Mouse (Mus musculus): Measurements from ENCODE around the gene Uxs1. TPM values are rescaled to one million over a fixed set of nuclear protein-coding genes. Genes with fewer than 3 reads are reported as not detected.

The Uxs1 gene
- 10 to 100 TPM; 11.9 to 12.6 TPM for total RNA-seq (2021)
- long read RNA-seq, experiment 1, full-length matches to known transcripts: 1 of 1 reads
- long read RNA-seq, experiment 1, partial matches to known transcripts: 0 of 1 reads
- long read RNA-seq, experiment 1, other reads (novel, unspliced or antisense): 0 of 1 reads
- long read RNA-seq, experiment 2, full-length matches to known transcripts: 2 of 4 reads
- long read RNA-seq, experiment 2, partial matches to known transcripts: 0 of 4 reads
- long read RNA-seq, experiment 2, other reads (novel, unspliced or antisense): 2 of 4 reads

DNA sequence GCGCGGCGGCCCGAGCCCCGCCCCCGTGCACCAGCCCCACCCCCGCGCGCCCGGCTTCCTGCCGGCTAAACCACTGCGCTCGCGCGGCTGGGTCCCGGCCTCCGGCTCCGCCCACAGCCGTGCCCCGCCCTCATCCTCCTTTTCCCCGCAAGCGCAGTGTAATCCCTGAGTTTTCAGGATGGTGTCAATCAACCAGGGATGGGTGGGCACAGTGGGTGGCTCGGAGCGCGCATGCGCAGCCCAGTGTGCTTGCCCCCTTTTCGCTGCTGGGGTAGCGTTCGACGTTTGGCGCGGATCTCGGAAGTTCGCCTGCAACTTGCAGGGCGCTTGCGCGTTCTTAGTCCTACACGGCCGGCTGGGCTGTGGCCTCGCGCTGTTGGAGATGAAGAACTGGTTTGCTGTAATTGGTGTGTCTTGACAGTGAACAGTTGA is at the start of gene Uxs1:
Gene Uxs1 (minus strand): TSS at position 38 of the 432 bp plus-strand sequence.
- DNase-seq: peak; percentile 99

DNA sequence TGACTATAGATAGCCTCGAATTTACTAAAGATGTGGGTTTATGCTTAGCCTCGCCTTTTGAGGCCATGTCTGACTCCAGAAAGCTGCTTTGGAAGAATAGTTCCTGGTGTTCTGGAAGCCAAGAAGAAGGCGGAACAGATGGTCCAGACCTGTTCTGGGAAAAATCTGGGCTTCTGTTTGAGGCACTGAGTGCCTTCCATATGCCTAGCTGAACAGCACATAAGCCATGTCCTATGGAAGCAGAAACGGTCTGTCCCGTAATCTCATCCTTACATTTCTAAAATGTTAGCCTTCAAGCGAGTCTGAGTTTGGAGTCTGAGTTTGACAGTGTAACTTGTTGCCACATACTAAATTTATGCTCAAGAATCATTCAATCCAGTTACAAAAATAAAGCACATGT is 49.6 kb upstream of the Uxs1 start:
- DNase-seq: no peak

- no peak for DNase-seq
Observed at GRCm38 (mm10) chr1:43871116-43871515, 43.5 kb upstream of the Uxs1 start.

- DNase-seq: no peak
Observed at GRCm38 (mm10) chr1:43868510-43868909, 40.9 kb upstream of the Uxs1 start.

DNA sequence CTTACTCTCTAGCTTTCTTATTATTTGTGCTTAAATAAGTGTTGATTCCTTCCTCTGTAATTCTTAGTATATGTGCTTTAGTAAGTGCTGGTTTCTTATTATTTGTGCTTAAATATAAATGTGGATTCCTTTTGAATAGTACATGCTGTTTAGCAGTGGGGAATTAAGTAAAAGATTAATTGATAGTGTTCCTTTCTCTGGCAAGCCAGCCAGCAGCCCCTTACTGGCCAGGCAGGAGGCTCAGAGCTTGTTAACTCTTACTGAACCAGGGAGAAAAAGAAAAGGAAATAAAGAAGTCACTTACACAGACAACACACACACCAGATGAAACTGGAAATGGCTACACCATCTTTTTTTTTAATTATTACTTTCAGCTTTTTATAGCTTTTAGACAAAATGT is 37.2 kb upstream of the Uxs1 start:
- DNase-seq: no peak

DNA sequence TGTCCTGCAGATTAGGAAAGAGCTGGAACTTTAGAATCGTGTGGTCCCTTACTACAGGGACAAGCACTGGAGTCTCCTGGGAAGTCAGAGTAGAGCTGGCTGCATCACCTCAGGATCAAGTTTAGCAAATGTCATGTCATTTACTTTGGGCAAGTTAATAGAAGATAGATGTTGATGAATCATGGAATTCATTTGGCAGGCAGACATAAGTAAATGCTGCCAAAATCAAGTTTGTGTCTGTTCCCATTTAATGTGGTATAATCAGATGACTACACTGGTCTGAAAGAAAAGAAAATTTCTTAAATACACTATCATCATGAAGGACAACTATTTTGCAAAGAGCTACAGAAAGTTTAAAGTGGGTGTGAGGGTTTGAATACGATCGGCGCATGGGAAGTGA is 35.0 kb upstream of the Uxs1 start:
- no peak for DNase-seq

- no peak for DNase-seq
Observed at GRCm38 (mm10) chr1:43858988-43859387, 31.4 kb upstream of the Uxs1 start.

GRCm38 (mm10) chr1:43857656-43858055 is 30.1 kb upstream of the Uxs1 start:
- no peak for DNase-seq

DNA sequence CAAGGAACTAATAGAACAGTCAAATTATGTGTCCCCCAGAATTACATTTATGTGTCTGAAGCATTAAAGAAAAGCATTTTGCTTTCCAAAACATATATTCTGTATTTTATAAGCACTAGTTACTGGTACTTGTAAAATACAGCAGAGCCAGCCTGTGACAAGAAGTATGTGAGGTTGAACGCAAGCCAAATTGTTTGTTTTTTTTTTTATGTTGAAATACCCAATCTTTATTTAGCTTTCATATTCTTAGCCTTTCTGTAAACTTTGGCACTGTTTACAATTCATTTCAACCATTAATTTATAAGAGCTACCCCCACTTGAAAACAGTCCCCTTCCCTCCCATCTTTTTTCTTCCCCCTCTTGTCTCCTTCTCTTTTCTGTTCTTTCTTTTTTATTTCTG is 28.0 kb upstream of the Uxs1 start:
- DNase-seq: no peak

DNA sequence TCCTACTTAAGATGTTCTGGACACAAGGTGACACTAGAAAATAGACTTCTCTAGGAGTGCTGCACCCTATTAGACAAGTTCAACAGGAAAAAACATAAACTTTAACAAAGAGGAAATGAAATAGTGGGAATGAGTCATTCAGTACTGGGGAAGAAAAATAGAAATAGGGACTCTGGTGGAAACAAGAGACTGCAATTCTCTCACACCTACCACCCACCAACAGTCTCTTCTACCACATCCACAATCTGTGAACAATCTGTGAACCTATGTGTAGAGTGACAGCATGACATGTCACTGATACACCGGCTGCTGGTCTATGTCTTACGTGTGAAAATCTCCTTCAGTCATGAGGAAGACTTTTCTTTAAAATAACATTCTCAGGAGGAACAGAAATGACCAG is 15.8 kb upstream of the Uxs1 start:
- no peak for DNase-seq

GRCm38 (mm10) chr1:43837236-43837635 is 9.6 kb upstream of the Uxs1 start:
- DNase-seq: no peak

GRCm38 (mm10) chr1:43830096-43830495 is 2.5 kb upstream of the Uxs1 start:
- no peak for DNase-seq

GRCm38 (mm10) chr1:43827002-43827762 is 418 bp downstream of the Uxs1 start:
- peak; percentile 9 to 18 for DNase-seq

- DNase-seq: no peak
Observed at GRCm38 (mm10) chr1:43826628-43827001, 985 bp downstream of the Uxs1 start.

GRCm38 (mm10) chr1:43823406-43823805 is 4.2 kb downstream of the Uxs1 start:
- DNase-seq: no peak

DNA sequence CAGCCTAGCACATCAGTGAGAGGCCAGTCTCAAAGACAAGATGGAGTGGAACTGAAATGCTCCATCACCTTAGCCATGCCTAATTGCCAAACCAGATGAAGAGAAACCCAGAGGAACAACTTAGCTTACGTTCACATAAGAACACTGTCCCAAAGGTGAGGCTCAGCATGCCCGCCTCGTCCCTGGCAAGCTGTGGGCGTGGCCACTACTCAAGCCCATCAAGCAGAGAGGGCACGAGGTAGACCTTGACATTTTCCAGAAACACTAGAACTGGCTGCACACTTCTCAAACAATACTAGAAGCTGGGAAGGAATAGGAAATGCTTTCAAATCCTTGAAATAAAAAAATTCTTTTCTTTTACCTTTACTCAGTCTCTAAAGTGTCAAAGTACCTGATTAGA is 5.0 kb downstream of the Uxs1 start:
- DNase-seq: no peak

GRCm38 (mm10) chr1:43821804-43822203 is 5.8 kb downstream of the Uxs1 start:
- DNase-seq: no peak

- DNase-seq: no peak
Observed at GRCm38 (mm10) chr1:43820571-43820970, 7.0 kb downstream of the Uxs1 start.

DNA sequence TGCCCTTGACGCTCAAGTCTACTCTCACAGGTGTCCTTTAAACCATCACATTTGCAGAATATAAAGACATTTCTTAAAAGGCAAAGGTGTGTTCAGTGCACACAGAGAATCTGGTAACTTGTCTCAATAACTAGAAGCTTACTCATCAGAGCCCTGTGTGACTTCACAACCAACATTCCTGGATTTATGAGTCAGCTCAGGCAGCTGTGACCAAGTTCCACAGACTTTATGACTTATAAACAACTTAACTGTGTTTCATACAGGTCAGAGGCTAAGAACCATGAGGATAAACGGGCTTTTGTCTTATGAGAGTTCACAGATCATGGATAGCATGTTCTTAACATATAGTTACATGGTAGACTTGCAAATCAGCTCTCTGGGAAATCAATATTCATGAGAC is 8.5 kb downstream of the Uxs1 start:
- DNase-seq: no peak

- DNase-seq: no peak
Observed at GRCm38 (mm10) chr1:43818356-43818755, 9.2 kb downstream of the Uxs1 start.

DNA sequence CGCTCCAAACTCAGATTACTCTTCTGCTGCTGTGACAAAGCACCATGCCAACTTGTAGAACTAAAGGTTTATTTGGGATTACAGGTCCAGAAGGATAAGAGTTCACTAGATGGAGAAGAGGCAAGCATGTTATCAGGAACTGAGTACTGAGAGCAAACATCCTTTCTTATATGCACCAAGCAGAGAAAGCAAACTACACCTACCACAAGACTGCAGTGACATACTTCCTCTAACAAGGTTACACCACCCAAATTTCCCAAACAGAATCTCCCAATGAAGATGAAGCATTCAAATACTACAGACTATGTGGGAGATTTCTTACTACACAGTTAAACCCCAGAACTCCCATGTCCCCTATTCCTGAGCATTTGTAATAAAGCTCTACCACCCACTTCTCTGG is 15.8 kb downstream of the Uxs1 start:
- DNase-seq: no peak

DNA sequence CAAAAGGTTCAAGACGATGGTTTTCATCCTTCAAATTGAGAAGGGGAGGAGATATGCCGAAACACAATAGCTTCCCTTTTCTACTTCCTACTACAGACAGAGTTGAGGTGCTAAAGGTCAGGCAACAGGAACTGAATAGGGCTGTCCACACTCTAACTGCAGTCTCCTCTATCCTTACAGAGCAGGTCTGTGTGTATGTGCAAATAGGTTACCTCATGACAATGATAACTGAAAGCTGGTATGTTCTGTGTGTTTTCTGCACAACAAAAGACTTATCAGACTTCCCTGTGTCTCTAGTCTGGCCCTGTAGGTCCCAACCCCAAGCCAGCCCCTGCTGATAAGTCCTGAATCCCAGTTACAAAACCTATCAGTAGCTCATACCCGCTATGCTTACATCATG is 16.5 kb downstream of the Uxs1 start:
- DNase-seq: no peak

GRCm38 (mm10) chr1:43809351-43809750 is 18.2 kb downstream of the Uxs1 start:
- DNase-seq: no peak

DNA sequence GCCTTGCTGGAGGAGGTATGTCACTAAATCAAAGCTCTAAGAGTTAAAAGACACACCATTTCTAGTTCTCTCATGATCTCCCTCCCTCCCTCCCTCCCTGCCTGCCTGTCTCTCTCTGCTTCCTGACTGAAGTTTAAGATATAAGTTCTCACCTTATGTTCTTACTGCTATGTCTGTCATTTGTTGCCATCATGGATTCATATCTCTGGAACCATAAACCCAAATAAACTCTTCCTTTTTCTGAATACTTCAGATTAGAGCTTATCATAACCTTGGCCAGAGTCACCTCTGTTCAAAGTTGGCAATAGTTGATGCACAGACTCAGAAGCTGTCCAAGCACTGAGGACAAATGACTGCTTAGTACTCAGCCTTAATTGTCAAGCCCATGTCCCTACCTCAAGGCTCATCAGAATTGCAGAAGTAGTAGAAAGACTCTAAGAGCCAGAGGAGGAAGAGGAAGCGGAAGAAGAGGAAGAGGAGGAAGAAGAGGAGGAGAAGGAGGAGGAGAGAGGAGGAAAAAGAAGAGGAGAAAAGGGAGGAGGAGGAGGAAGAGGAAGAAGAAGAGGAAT is 23.6 kb downstream of the Uxs1 start:
- DNase-seq: no peak
